Mouse (Mus musculus) hindbrain, embryonic 13.5 days (tissue): Measurements from ENCODE around the gene Cggbp1. TPM values are rescaled to one million over a fixed set of nuclear protein-coding genes. Genes with fewer than 3 reads are reported as not detected.

Experiments
- ATAC-seq: fragments of 200-750 bp; cut with Nextera tagmentation; 2 replicates; pipeline ENCODE4 v1.8.0; 2017; ENCODE audit warnings: moderate TSS enrichment; ENCODE audit not compliant: low FRiP score
- H3K27ac ChIP-seq: fragments of 300-500 bp; sonication (generic); 2 replicates; pipeline ENCODE4 v1.5.1; 2015; ENCODE audit warnings: inconsistent platforms, mild to moderate bottlenecking, moderate library complexity
- H3K27me3 ChIP-seq: fragments of 300-500 bp; sonication (generic); 2 replicates; pipeline ENCODE4 v1.6.1; 2015; ENCODE audit warnings: mild to moderate bottlenecking, inconsistent platforms
- H3K36me3 ChIP-seq: fragments of 300-500 bp; sonication (generic); 2 replicates; pipeline ENCODE4 v1.6.1; 2015; ENCODE audit warnings: mild to moderate bottlenecking, inconsistent platforms
- H3K4me1 ChIP-seq: fragments of 300-500 bp; sonication (generic); replicated peaks from 2 replicates; pipeline ENCODE4 v1.6.1; 2015; ENCODE audit warnings: inconsistent platforms
- H3K4me2 ChIP-seq: fragments of 300-500 bp; sonication (generic); 2 replicates; pipeline ENCODE4 v1.6.1; 2015; ENCODE audit warnings: inconsistent platforms, mild to moderate bottlenecking, moderate library complexity
- H3K4me3 ChIP-seq: fragments of 300-500 bp; sonication (generic); 2 replicates; pipeline ENCODE4 v1.5.1; 2015; ENCODE audit warnings: mild to moderate bottlenecking, inconsistent platforms
- H3K9ac ChIP-seq: fragments of 300-500 bp; sonication (generic); 2 replicates; pipeline ENCODE4 v1.6.1; 2015; ENCODE audit warnings: mild to moderate bottlenecking, inconsistent platforms
- H3K9me3 ChIP-seq: fragments of 300-500 bp; sonication (generic); 2 replicates; pipeline ENCODE4 v1.6.1; 2016; ENCODE audit warnings: inconsistent platforms
- WGBS: fragments of 180-500 bp; shearing (Covaris S2); methylation state at CpG from one replicate; pipeline ENCODE4 v1.1.7; 2015; 5-methylcytosine and 5-hydroxymethylcytosine counted together
- polyA plus RNA-seq: library from polyadenylated mRNA; unstranded; fragments of >200 nt; fragmentation: Nextera tagmentation; extraction: Ambion mirVana; gene quantifications from 2 replicates; pipeline ENCODE4 v1.2.1, GENCODE M21; 2015

Cggbp1 gene
- polyA plus RNA-seq, 1 experiment from 2014 or later = 72.9 TPM

GRCm38 (mm10) chr16:64903328-64903727 is 51.5 kb downstream of the Cggbp1 start:
- H3K27ac ChIP-seq = no peak overlapping the region
- 62% methylated on average over 2 of the region's 2 CpGs for WGBS
- H3K9ac ChIP-seq = no peak overlapping the region
- H3K4me1 ChIP-seq = no peaks in the 10 kb centered on the region
- H3K36me3 ChIP-seq = no peaks in the 10 kb centered on the region
- no peak for ATAC-seq
- H3K4me2 ChIP-seq = no peak overlapping the region
- H3K4me3 ChIP-seq = no peak overlapping the region
- no peaks in the 10 kb centered on the region for H3K27me3 ChIP-seq
- H3K9me3 ChIP-seq = no peaks in the 10 kb centered on the region

GRCm38 (mm10) chr16:64907112-64907511 is 55.3 kb downstream of the Cggbp1 start:
- H3K27ac ChIP-seq = no peak overlapping the region
- ATAC-seq = no peak
- 40% methylated on average over 3 of the region's 3 CpGs for WGBS
- H3K9ac ChIP-seq = no peak overlapping the region
- no peaks in the 10 kb centered on the region for H3K36me3 ChIP-seq
- H3K4me1 ChIP-seq = no peaks in the 10 kb centered on the region
- no peak overlapping the region for H3K4me3 ChIP-seq
- no peak overlapping the region for H3K4me2 ChIP-seq
- H3K27me3 ChIP-seq = no peaks in the 10 kb centered on the region
- H3K9me3 ChIP-seq = no peaks in the 10 kb centered on the region

GRCm38 (mm10) chr16:64908747-64909146 is 57.0 kb downstream of the Cggbp1 start:
- no peak for ATAC-seq
- Histone ChIP-seq H3K27ac (no peak overlapping the region), H3K4me1 (no peaks in the 10 kb centered on the region), H3K27me3 (no peaks in the 10 kb centered on the region), H3K4me3 (no peak overlapping the region), H3K36me3 (no peaks in the 10 kb centered on the region), H3K9me3 (no peaks in the 10 kb centered on the region), H3K4me2 (no peak overlapping the region), H3K9ac (no peak overlapping the region)
- WGBS = 78% methylated on average over 10 of the region's 10 CpGs

Other genes starting within 250 kb of the Cggbp1 start
- not detected in 2 replicates for gene Csnka2ip, start 249.6 kb upstream of the Cggbp1 start, polyA plus RNA-seq
- 21.3 and 23.5 TPM in 2 replicates for gene 4930453N24Rik, start 80.8 kb upstream of the Cggbp1 start, polyA plus RNA-seq
- 6.1 and 6.7 TPM in 2 replicates for gene Zfp654, start 344 bp upstream of the Cggbp1 start, polyA plus RNA-seq